Mouse (Mus musculus) embryonic facial prominence, embryonic 15.5 days (tissue): Measurements from ENCODE around the gene Zdhhc1. TPM values are rescaled to one million over a fixed set of nuclear protein-coding genes. Genes with fewer than 3 reads are reported as not detected.
A peak's percentile ranks its signal among the peaks of the same experiment; 100 is the strongest.

Source experiments
- ATAC-seq: fragments of 200-750 bp; cut with Nextera tagmentation; 2 replicates; pipeline ENCODE4 v1.8.0; 2017; ENCODE audit warnings: low read depth, moderate TSS enrichment; ENCODE audit not compliant: insufficient number of reproducible peaks, low FRiP score, low TSS enrichment
- H3K27ac ChIP-seq: fragments of 300-500 bp; sonication (generic); replicated peaks from 2 replicates; pipeline ENCODE4 v1.5.1; 2015; ENCODE audit warnings: mild to moderate bottlenecking, inconsistent platforms
- H3K27me3 ChIP-seq: fragments of 300-500 bp; sonication (generic); 2 replicates; pipeline ENCODE4 v1.6.1; 2015; ENCODE audit warnings: inconsistent platforms
- H3K36me3 ChIP-seq: fragments of 300-500 bp; sonication (generic); 2 replicates; pipeline ENCODE4 v1.6.1; 2015; ENCODE audit warnings: mild to moderate bottlenecking, inconsistent platforms
- H3K4me1 ChIP-seq: fragments of 300-500 bp; sonication (generic); 2 replicates; pipeline ENCODE4 v1.6.1; 2015; ENCODE audit warnings: inconsistent platforms
- H3K4me2 ChIP-seq: fragments of 300-500 bp; sonication (generic); replicated peaks from 2 replicates; pipeline ENCODE4 v1.6.1; 2015; ENCODE audit warnings: mild to moderate bottlenecking, inconsistent platforms
- H3K4me3 ChIP-seq: fragments of 300-500 bp; sonication (generic); replicated peaks from 2 replicates; pipeline ENCODE4 v1.5.1; 2015; ENCODE audit warnings: mild to moderate bottlenecking, inconsistent platforms
- H3K9ac ChIP-seq: fragments of 300-500 bp; sonication (generic); 2 replicates; pipeline ENCODE4 v1.6.1; 2015; ENCODE audit warnings: inconsistent platforms
- H3K9me3 ChIP-seq: fragments of 300-500 bp; sonication (generic); replicated peaks from 2 replicates; pipeline ENCODE4 v1.6.1; 2016; ENCODE audit warnings: inconsistent platforms
- WGBS: fragments of 180-500 bp; shearing (Covaris S2); methylation state at CpG from one replicate; pipeline ENCODE4 v1.1.7; 2015; 5-methylcytosine and 5-hydroxymethylcytosine counted together
- polyA plus RNA-seq: library from polyadenylated mRNA; unstranded; fragments of >200 nt; fragmentation: Nextera tagmentation; extraction: Ambion mirVana; gene quantifications from 2 replicates; pipeline ENCODE4 v1.2.1, GENCODE M21; 2015

Zdhhc1 gene
- polyA plus RNA-seq, 1 experiment from 2014 or later = 59.8 TPM

GRCm38 (mm10) chr8:105493495-105493894, 3.2 kb downstream of the Zdhhc1 start:
- no peak overlapping the region for H3K4me3 ChIP-seq
- H3K4me2 ChIP-seq = no peak overlapping the region
- no peaks in the 10 kb centered on the region for H3K27me3 ChIP-seq
- WGBS = 12% methylated on average over 3 of the region's 3 CpGs
- H3K36me3 ChIP-seq = no peaks in the 10 kb centered on the region
- no peak overlapping the region for H3K9ac ChIP-seq
- no peaks in the 10 kb centered on the region for H3K9me3 ChIP-seq
- H3K4me1 ChIP-seq = peaks cover 24% of the 10 kb centered on the region
- no peak overlapping the region for H3K27ac ChIP-seq
- ATAC-seq = no peak

- Histone ChIP-seq H3K36me3 (peaks cover 12% of the 10 kb centered on the region; the same call in 1 of the 2 replicates), H3K4me2 (no peak overlapping the region), H3K9ac (no peak overlapping the region), H3K4me1 (peaks cover 4% of the 10 kb centered on the region), H3K27ac (no peak overlapping the region), H3K9me3 (no peaks in the 10 kb centered on the region), H3K4me3 (no peak overlapping the region), H3K27me3 (no peaks in the 10 kb centered on the region)
- 55% methylated on average over 1 of the region's 1 CpGs for WGBS
- ATAC-seq = no peak
Observed at GRCm38 (mm10) chr8:105489281-105489680, 7.4 kb downstream of the Zdhhc1 start.

- Histone ChIP-seq H3K4me1 (peaks cover 16% of the 10 kb centered on the region), H3K36me3 (peaks cover 12% of the 10 kb centered on the region; the same call in 1 of the 2 replicates), H3K9me3 (no peaks in the 10 kb centered on the region), H3K9ac (no peak overlapping the region), H3K27me3 (no peaks in the 10 kb centered on the region), H3K4me3 (no peak overlapping the region), H3K4me2 (no peak overlapping the region), H3K27ac (no peak overlapping the region)
- 69% methylated on average over 3 of the region's 3 CpGs for WGBS
- no peak for ATAC-seq
Observed at GRCm38 (mm10) chr8:105488082-105488481, 8.6 kb downstream of the Zdhhc1 start.

GRCm38 (mm10) chr8:105484392-105484791, 12.3 kb downstream of the Zdhhc1 start:
- no peak overlapping the region for H3K9ac ChIP-seq
- H3K27ac ChIP-seq = peak overlapping the region; percentile 70
- H3K36me3 ChIP-seq = peaks cover 12% of the 10 kb centered on the region; the same call in 1 of the 2 replicates
- H3K4me3 ChIP-seq = no peak overlapping the region
- WGBS = 25% methylated on average over 2 of the region's 2 CpGs
- H3K4me2 ChIP-seq = no peak overlapping the region
- H3K27me3 ChIP-seq = no peaks in the 10 kb centered on the region
- ATAC-seq = no peak
- no peaks in the 10 kb centered on the region for H3K9me3 ChIP-seq
- H3K4me1 ChIP-seq = peaks cover 32% of the 10 kb centered on the region

- peak overlapping the region; percentile 70 for H3K27ac ChIP-seq
- WGBS = 30% methylated on average over 3 of the region's 3 CpGs
Observed at GRCm38 (mm10) chr8:105484030-105484368, 12.7 kb downstream of the Zdhhc1 start.

GRCm38 (mm10) chr8:105483212-105484029, 13.3 kb downstream of the Zdhhc1 start:
- peak overlapping the region; percentile 70 for H3K27ac ChIP-seq
- ATAC-seq = 0 out of 2 replicates have a peak, but pooled peaks have one; percentile 25
- WGBS = 30% methylated on average over 14 of the region's 14 CpGs

More at GRCm38 (mm10) chr8:105484030-105484368, 12.7 kb downstream of the Zdhhc1 start:
- peak; percentile 52; the same call in 1 of the 2 replicates for ATAC-seq
- no peaks in the 10 kb centered on the region for H3K27me3 ChIP-seq
- H3K4me3 ChIP-seq = no peak overlapping the region
- H3K9ac ChIP-seq = no peak overlapping the region
- no peaks in the 10 kb centered on the region for H3K9me3 ChIP-seq
- no peak overlapping the region for H3K4me2 ChIP-seq
- peaks cover 32% of the 10 kb centered on the region for H3K4me1 ChIP-seq
- peaks cover 13% of the 10 kb centered on the region; the same call in 1 of the 2 replicates for H3K36me3 ChIP-seq

GRCm38 (mm10) chr8:105482123-105482522, 14.6 kb downstream of the Zdhhc1 start:
- no peak overlapping the region for H3K4me2 ChIP-seq
- 79% methylated on average over 8 of the region's 8 CpGs for WGBS
- H3K4me1 ChIP-seq = peaks cover 32% of the 10 kb centered on the region
- H3K9ac ChIP-seq = no peak overlapping the region
- peaks cover 26% of the 10 kb centered on the region for H3K36me3 ChIP-seq
- no peak overlapping the region for H3K4me3 ChIP-seq
- no peak overlapping the region for H3K27ac ChIP-seq
- H3K9me3 ChIP-seq = no peaks in the 10 kb centered on the region
- no peak for ATAC-seq
- H3K27me3 ChIP-seq = no peaks in the 10 kb centered on the region

More at GRCm38 (mm10) chr8:105483212-105484029, 13.3 kb downstream of the Zdhhc1 start:
- Histone ChIP-seq H3K4me2 (no peak overlapping the region), H3K36me3 (peaks cover 18% of the 10 kb centered on the region), H3K9ac (no peak overlapping the region), H3K27me3 (no peaks in the 10 kb centered on the region), H3K4me3 (no peak overlapping the region), H3K9me3 (no peaks in the 10 kb centered on the region), H3K4me1 (peaks cover 32% of the 10 kb centered on the region)

GRCm38 (mm10) chr8:105481453-105481852, 15.2 kb downstream of the Zdhhc1 start:
- 76% methylated on average over 6 of the region's 6 CpGs for WGBS
- H3K4me3 ChIP-seq = no peak overlapping the region
- no peak overlapping the region for H3K9ac ChIP-seq
- H3K36me3 ChIP-seq = peaks cover 31% of the 10 kb centered on the region
- no peaks in the 10 kb centered on the region for H3K27me3 ChIP-seq
- H3K27ac ChIP-seq = no peak overlapping the region
- H3K4me2 ChIP-seq = no peak overlapping the region
- H3K4me1 ChIP-seq = peaks cover 38% of the 10 kb centered on the region
- ATAC-seq = no peak
- no peaks in the 10 kb centered on the region for H3K9me3 ChIP-seq

- H3K4me2 ChIP-seq = no peak overlapping the region
- H3K9ac ChIP-seq = no peak overlapping the region
- no peak overlapping the region for H3K4me3 ChIP-seq
- H3K4me1 ChIP-seq = peaks cover 38% of the 10 kb centered on the region
- H3K36me3 ChIP-seq = peaks cover 34% of the 10 kb centered on the region
- H3K27me3 ChIP-seq = no peaks in the 10 kb centered on the region
- WGBS = 27% methylated on average over 2 of the region's 2 CpGs
- H3K27ac ChIP-seq = no peak overlapping the region
- ATAC-seq = no peak
- H3K9me3 ChIP-seq = no peaks in the 10 kb centered on the region
Observed at GRCm38 (mm10) chr8:105481013-105481412, 15.7 kb downstream of the Zdhhc1 start.

- peaks cover 7% of the 10 kb centered on the region for H3K27me3 ChIP-seq
- H3K9ac ChIP-seq = no peak overlapping the region
- H3K4me1 ChIP-seq = peaks cover 37% of the 10 kb centered on the region
- no peak for ATAC-seq
- H3K4me2 ChIP-seq = no peak overlapping the region
- H3K9me3 ChIP-seq = no peaks in the 10 kb centered on the region
- no peak overlapping the region for H3K4me3 ChIP-seq
- no peak overlapping the region for H3K27ac ChIP-seq
- WGBS = 77% methylated on average over 3 of the region's 3 CpGs
- H3K36me3 ChIP-seq = peaks cover 43% of the 10 kb centered on the region
Observed at GRCm38 (mm10) chr8:105477792-105478191, 18.9 kb downstream of the Zdhhc1 start.

- Histone ChIP-seq H3K36me3 (peaks cover 50% of the 10 kb centered on the region), H3K9me3 (no peaks in the 10 kb centered on the region), H3K4me2 (no peak overlapping the region), H3K4me3 (no peak overlapping the region), H3K4me1 (peaks cover 31% of the 10 kb centered on the region), H3K27me3 (peaks cover 12% of the 10 kb centered on the region), H3K27ac (no peak overlapping the region), H3K9ac (no peak overlapping the region)
- WGBS = 46% methylated on average over 25 of the region's 25 CpGs
- no peak for ATAC-seq
Observed at GRCm38 (mm10) chr8:105476628-105477413, 19.9 kb downstream of the Zdhhc1 start.
